Mouse (Mus musculus): ENCODE measurements at regions not wholly inside any gene's neighbourhood (a gene's known extent, or its start where the extent isn't known, plus 50 kb on each side); places are given as distances from the start of the nearest gene placed in this dataset.

- TF ChIP-seq CTCF (IDR thresholded peaks at IDR 0.05; ENCODE audit: extremely low read depth, insufficient read length, insufficient replicate concordance, low read depth, low read length) (no peak), POLR2A (IDR thresholded peaks at IDR 0.05; ENCODE audit: low read depth, low read length) (no peak)
- WGBS, result 23% methylated on average over 3 of the region's 3 CpGs
- Histone ChIP-seq H3K27ac (ENCODE audit: insufficient read depth, low read depth, low read length) (no peak overlapping the region), H3K36me3 (ENCODE audit: control insufficient read depth, insufficient read depth, low read length) (no peaks in the 10 kb centered on the region), H3K4me3 (ENCODE audit: low read depth, low read length) (no peak overlapping the region), H3K27me3 (ENCODE audit: control insufficient read depth, insufficient read depth, low read length) (no peaks in the 10 kb centered on the region), H3K4me1 (ENCODE audit: control insufficient read depth, insufficient read depth, insufficient read length, low read length) (peaks cover 27% of the 10 kb centered on the region)
These were observed 171.0 kb downstream of the Zfp36l1 start for GRCm38 (mm10) chr12:79941828-79942227.

GRCm38 (mm10) chr12:79939436-79939835, 173.4 kb downstream of the Zfp36l1 start:
- TF ChIP-seq POLR2A (IDR thresholded peaks at IDR 0.05; ENCODE audit: low read depth, low read length) (no peak), CTCF (IDR thresholded peaks at IDR 0.05; ENCODE audit: extremely low read depth, insufficient read length, insufficient replicate concordance, low read depth, low read length) (no peak)
- peaks cover 25% of the 10 kb centered on the region for H3K4me1 ChIP-seq (ENCODE audit: control insufficient read depth, insufficient read depth, insufficient read length, low read length)
- WGBS, result 85% methylated on average over 9 of the region's 9 CpGs
- H3K4me3 ChIP-seq (ENCODE audit: low read depth, low read length), result no peak overlapping the region
- H3K27me3 ChIP-seq (ENCODE audit: control insufficient read depth, insufficient read depth, low read length), result no peaks in the 10 kb centered on the region
- no peaks in the 10 kb centered on the region for H3K36me3 ChIP-seq (ENCODE audit: control insufficient read depth, insufficient read depth, low read length)
- H3K27ac ChIP-seq (ENCODE audit: insufficient read depth, low read depth, low read length), result no peak overlapping the region

- 48% methylated on average over 4 of the region's 4 CpGs for WGBS
- no peak overlapping the region for H3K4me3 ChIP-seq (ENCODE audit: low read depth, low read length)
- TF ChIP-seq POLR2A (IDR thresholded peaks at IDR 0.05; ENCODE audit: low read depth, low read length) (no peak), CTCF (IDR thresholded peaks at IDR 0.05; ENCODE audit: extremely low read depth, insufficient read length, insufficient replicate concordance, low read depth, low read length) (no peak)
- no peak overlapping the region for H3K27ac ChIP-seq (ENCODE audit: insufficient read depth, low read depth, low read length)
- H3K4me1 ChIP-seq (ENCODE audit: control insufficient read depth, insufficient read depth, insufficient read length, low read length), result peaks cover 23% of the 10 kb centered on the region
- H3K36me3 ChIP-seq (ENCODE audit: control insufficient read depth, insufficient read depth, low read length), result no peaks in the 10 kb centered on the region
- H3K27me3 ChIP-seq (ENCODE audit: control insufficient read depth, insufficient read depth, low read length), result no peaks in the 10 kb centered on the region
These were observed 174.9 kb downstream of the Zfp36l1 start for GRCm38 (mm10) chr12:79937876-79938275.

GRCm38 (mm10) chr12:79936698-79937097, 176.1 kb downstream of the Zfp36l1 start:
- H3K27me3 ChIP-seq (ENCODE audit: control insufficient read depth, insufficient read depth, low read length), result no peaks in the 10 kb centered on the region
- TF ChIP-seq CTCF (IDR thresholded peaks at IDR 0.05; ENCODE audit: extremely low read depth, insufficient read length, insufficient replicate concordance, low read depth, low read length) (no peak), POLR2A (IDR thresholded peaks at IDR 0.05; ENCODE audit: low read depth, low read length) (no peak)
- WGBS, result 22% methylated on average over 5 of the region's 5 CpGs
- peak overlapping the region; percentile 82 for H3K27ac ChIP-seq (ENCODE audit: insufficient read depth, low read depth, low read length)
- H3K4me1 ChIP-seq (ENCODE audit: control insufficient read depth, insufficient read depth, insufficient read length, low read length), result peaks cover 17% of the 10 kb centered on the region; the same call in 1 of the 2 replicates
- no peaks in the 10 kb centered on the region for H3K36me3 ChIP-seq (ENCODE audit: control insufficient read depth, insufficient read depth, low read length)
- no peak overlapping the region for H3K4me3 ChIP-seq (ENCODE audit: low read depth, low read length)

- peaks cover 17% of the 10 kb centered on the region; the same call in 1 of the 2 replicates for H3K4me1 ChIP-seq (ENCODE audit: control insufficient read depth, insufficient read depth, insufficient read length, low read length)
- no peaks in the 10 kb centered on the region for H3K27me3 ChIP-seq (ENCODE audit: control insufficient read depth, insufficient read depth, low read length)
- H3K4me3 ChIP-seq (ENCODE audit: low read depth, low read length), result no peak overlapping the region
- WGBS, result 93% methylated on average over 7 of the region's 7 CpGs
- TF ChIP-seq POLR2A (IDR thresholded peaks at IDR 0.05; ENCODE audit: low read depth, low read length) (no peak), CTCF (IDR thresholded peaks at IDR 0.05; ENCODE audit: extremely low read depth, insufficient read length, insufficient replicate concordance, low read depth, low read length) (no peak)
- no peak overlapping the region for H3K27ac ChIP-seq (ENCODE audit: insufficient read depth, low read depth, low read length)
- H3K36me3 ChIP-seq (ENCODE audit: control insufficient read depth, insufficient read depth, low read length), result no peaks in the 10 kb centered on the region
These were observed 178.7 kb downstream of the Zfp36l1 start for GRCm38 (mm10) chr12:79934091-79934490.

- no peaks in the 10 kb centered on the region for H3K36me3 ChIP-seq (ENCODE audit: control insufficient read depth, insufficient read depth, low read length)
- H3K27ac ChIP-seq (ENCODE audit: insufficient read depth, low read depth, low read length), result no peak overlapping the region
- no peaks in the 10 kb centered on the region for H3K27me3 ChIP-seq (ENCODE audit: control insufficient read depth, insufficient read depth, low read length)
- peaks cover 18% of the 10 kb centered on the region; the same call in 1 of the 2 replicates for H3K4me1 ChIP-seq (ENCODE audit: control insufficient read depth, insufficient read depth, insufficient read length, low read length)
- H3K4me3 ChIP-seq (ENCODE audit: low read depth, low read length), result no peak overlapping the region
- TF ChIP-seq CTCF (IDR thresholded peaks at IDR 0.05; ENCODE audit: extremely low read depth, insufficient read length, insufficient replicate concordance, low read depth, low read length) (no peak), POLR2A (IDR thresholded peaks at IDR 0.05; ENCODE audit: low read depth, low read length) (no peak)
- WGBS, result 75% methylated on average over 7 of the region's 7 CpGs
These were observed 179.9 kb downstream of the Zfp36l1 start for GRCm38 (mm10) chr12:79932905-79933304.

GRCm38 (mm10) chr12:79931455-79931854, 181.4 kb downstream of the Zfp36l1 start:
- Histone ChIP-seq H3K4me3 (ENCODE audit: low read depth, low read length) (no peak overlapping the region), H3K27ac (ENCODE audit: insufficient read depth, low read depth, low read length) (no peak overlapping the region), H3K36me3 (ENCODE audit: control insufficient read depth, insufficient read depth, low read length) (no peaks in the 10 kb centered on the region), H3K27me3 (ENCODE audit: control insufficient read depth, insufficient read depth, low read length) (no peaks in the 10 kb centered on the region), H3K4me1 (ENCODE audit: control insufficient read depth, insufficient read depth, insufficient read length, low read length) (peaks cover 5% of the 10 kb centered on the region; the same call in 1 of the 2 replicates)
- WGBS, result 81% methylated on average over 5 of the region's 5 CpGs
- no peak for TF ChIP-seq POLR2A (IDR thresholded peaks at IDR 0.05; ENCODE audit: low read depth, low read length)
- TF ChIP-seq CTCF (IDR thresholded peaks at IDR 0.05; ENCODE audit: extremely low read depth, insufficient read length, insufficient replicate concordance, low read depth, low read length), result no peak

Data from small intestine, adult 2 months (tissue).